Mouse (Mus musculus): ENCODE data around the gene E030018B13Rik. TPM values are rescaled to one million over a fixed set of nuclear protein-coding genes. Genes with fewer than 3 reads are reported as not detected.
A peak's percentile ranks its signal among the peaks of the same experiment; 100 is the strongest.

The E030018B13Rik gene
- total RNA-seq, 4 experiments from 2014 or later: 0.45 TPM; not detected in 3

DNA sequence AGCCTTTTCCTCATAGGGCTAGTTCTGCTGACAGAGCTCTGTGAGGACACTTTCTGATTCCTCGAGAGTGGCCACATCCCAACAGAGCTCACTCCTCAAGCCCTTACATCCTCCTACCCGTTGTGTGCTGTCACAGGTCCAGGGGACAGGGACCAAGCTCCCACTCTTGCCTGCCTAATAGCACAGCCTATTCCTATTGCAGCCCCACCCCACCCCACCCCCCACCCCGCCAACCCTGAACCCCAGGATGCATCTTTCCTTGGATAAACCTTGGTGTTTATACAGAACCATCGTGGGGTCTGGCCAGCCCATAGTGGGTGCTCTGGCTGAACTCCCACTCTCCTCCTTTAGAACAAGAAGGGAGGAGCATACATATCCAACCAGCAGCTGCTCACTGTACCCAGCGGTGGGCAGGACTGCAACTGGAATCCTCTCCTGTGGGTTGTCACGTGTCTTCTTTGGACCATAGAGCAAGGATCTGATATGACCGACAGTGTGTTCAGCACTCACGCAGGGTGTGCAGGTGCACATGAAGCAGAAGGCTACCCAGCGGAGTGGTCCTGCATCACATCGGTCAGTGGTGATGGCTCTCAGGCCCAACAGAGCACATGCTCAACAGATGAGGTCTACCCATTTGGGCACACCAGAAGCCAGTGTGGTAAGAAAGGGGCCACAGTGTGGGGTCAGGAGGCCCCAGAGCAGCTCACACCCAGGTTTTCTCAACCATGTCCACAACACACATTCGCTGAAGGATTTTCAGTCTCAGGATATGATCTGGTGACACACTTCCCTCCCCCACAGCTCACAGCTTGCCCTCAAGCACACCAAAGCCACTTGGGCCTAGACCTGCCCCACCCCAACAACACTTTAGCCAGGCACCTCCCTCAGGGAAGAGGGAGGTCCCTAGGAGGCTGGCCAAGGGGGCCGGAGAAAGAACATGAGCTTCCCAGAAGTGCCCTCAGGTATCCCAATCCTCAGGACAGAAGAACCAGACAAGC is 2.4 kb downstream of the E030018B13Rik start:
- DNase-seq: no peak

- DNase-seq: no peak
These were observed 5.4 kb downstream of the E030018B13Rik start for GRCm38 (mm10) chr7:63921909-63922562.

GRCm38 (mm10) chr7:63922571-63922970 is 5.9 kb downstream of the E030018B13Rik start:
- no peak for DNase-seq

DNA sequence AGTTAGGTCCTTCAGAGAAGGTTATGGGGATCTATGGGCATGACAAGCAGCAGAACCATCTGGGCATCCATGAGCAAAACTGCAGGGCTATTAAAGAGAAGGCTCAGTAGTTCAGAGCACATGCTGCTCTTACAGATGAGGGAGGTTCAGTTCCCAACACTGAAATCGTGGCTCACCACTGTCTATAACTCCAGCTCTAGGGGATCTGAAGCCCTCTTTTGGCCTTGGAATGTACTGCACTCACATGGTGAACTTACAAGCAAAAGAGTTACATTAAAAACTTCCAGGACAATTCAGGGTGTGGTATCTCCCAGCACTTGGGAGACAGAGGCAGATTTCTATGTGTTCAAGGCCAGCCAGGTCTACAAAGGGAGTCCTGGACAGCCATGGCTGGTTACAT is 6.3 kb downstream of the E030018B13Rik start:
- DNase-seq: no peak

DNA sequence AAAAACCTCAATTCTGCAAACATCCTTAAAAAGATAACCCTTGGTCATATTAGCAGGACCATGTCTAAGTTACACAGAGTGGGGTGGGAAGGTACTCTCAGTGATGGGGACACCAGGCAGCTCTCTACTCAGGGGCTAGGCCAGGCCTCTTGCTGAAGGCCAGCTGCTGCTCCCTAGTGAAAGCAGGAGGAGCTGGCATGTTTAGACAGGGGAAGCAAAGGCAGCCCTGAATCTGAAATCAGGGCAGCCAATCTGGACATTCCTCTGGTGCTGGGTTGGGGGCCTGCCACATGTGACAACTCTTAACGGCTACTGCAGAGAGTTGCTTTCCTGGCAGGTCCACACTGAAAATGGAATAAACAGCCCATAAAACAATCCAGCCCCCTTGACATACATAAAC is 7.5 kb downstream of the E030018B13Rik start:
- no peak for DNase-seq

GRCm38 (mm10) chr7:63924747-63925412 is 8.2 kb downstream of the E030018B13Rik start:
- peak; percentile 91 for DNase-seq

DNA sequence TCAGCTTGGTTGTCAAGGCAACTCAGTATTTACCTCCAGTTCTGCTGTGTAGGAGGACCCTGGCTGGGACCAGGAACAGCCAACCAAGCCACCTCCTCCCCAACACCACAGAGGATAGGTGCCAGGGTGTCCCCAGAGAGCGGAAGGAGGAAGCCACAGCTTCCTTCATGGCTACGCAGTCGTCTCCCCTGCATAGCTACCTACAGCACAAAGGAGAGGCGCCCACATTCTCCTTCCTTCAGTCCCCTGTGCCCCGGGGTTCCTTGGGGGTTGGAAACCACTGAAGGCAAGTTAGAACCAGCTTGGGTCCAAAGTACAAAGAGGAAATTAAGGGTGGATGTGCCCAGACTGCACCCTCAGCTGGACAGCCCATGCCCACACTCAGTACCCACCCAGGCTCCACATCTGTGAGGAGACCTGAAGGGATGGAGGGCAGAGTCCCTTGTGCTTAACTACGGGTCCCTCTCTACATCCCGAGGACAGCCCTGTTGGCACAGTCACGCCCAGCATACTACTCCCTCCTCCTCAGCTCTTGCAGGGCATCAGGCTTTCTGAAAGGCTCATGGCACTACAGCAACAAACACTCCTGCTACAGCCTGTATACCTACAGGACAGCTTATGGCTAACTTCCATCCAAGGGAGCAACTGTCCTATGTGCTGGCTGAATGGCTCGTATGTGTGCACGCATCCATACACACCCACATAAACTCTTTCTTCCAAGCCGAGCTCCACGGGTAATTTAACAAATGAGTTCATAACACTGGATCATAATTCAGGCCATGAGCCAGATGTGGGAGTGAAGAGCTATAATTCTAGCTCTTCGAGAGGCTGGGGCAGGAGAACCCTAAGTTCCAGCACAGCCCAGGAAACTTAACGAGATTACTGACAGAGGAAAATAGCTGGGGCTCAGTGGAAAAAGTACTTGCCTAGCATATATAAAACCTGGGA is 9.0 kb downstream of the E030018B13Rik start:
- peak; percentile 66 for DNase-seq

DNA sequence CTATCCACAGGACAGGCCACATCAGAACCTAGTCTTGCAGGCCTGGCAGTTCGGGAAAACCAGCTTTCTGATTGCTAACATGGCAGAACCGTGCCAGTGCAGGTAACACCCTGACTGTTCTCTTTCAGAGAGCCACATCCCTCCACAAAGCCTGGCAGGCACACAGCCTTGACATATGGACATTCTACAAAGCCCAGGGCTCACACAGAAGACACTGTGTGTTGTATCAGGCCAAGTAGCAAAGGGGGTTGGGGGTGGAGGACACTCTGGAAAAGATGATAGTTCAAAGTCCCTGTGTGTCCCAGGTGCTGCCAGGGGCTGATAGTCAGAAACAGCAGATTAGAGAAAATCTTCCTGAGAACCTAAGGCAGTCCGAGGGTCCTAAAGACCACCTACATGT is 9.8 kb downstream of the E030018B13Rik start:
- DNase-seq: no peak

DNA sequence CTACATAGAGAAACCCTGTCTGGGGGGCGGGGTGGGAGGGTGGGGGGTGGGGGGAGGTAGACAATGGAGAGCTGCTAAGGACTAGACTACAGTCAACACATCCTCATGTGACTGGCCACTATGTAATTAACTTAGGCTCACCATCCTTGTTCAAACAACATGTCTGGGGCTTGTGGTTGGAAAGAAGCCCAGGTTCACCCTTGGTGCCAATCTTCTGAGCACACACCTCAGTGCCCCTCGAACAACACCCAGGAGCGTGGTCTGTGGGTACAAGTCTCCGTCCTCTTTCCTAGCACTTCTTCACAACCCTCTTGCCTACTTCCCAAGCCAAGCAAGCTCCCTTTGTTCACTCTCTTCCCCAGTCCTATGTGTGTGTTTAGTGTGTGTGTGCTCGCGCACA is 10.5 kb downstream of the E030018B13Rik start:
- no peak for DNase-seq

DNA sequence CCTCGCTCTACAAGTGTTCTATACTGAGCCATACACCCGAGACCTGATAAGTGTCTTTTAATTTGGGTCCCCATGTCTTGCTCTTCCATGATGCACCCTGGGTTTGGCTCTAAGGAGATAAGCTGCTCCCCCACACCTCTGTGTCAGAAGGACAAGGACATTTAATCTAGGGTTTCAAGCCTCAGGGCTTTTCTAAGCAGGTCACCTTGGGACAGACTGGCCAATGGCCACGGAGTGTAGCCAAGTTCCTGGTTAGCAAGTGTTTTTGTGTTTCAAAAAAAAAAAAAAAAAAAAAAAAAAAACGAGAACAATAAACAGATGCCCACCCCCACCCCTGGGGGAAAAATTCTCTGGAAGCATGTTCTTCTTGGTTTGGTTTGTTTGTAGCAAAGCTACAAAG is 12.4 kb downstream of the E030018B13Rik start:
- DNase-seq: peak; percentile 60

DNA sequence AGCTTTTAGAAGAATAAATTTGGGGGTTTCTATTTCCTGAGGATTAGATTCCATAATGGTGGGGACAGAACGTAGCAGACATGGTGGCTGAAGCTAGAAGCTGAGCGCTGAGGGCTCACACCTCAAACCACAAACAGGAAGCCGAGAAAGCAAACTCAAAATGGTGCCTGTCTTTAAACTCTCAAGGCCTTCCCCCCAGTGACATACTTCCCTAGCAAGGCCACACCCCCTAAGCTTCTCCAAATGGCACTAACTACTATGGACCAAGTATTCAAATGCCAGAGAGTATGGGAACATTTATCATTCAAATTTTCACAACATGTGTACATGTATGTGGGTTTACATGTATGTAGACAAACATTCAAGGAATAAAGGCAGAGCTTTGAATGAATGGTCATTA is 13.5 kb downstream of the E030018B13Rik start:
- no peak for DNase-seq

- DNase-seq: no peak
These were observed 14.1 kb downstream of the E030018B13Rik start for GRCm38 (mm10) chr7:63930766-63931165.

- no peak for DNase-seq
These were observed 15.8 kb downstream of the E030018B13Rik start for GRCm38 (mm10) chr7:63932461-63932860.

DNA sequence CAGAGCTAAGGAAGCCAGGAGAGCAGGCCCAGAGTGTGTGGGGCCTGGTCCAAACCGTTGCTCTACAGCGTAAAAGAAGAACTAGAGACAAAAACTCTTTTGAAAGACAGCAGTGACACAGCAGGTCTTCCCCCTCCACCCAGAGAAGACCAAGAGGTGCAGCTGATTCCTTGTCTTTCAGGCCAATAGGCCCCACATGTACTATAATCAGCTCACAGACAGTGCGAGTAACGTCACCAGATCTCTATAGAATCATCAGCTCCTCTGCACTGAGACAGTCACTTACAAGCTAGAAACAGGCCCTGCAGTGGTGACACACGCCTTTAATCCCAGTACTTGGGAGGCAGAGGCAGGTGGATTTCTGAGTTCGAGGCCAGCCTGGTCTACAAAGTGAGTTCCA is 17.2 kb downstream of the E030018B13Rik start:
- DNase-seq: no peak

DNA sequence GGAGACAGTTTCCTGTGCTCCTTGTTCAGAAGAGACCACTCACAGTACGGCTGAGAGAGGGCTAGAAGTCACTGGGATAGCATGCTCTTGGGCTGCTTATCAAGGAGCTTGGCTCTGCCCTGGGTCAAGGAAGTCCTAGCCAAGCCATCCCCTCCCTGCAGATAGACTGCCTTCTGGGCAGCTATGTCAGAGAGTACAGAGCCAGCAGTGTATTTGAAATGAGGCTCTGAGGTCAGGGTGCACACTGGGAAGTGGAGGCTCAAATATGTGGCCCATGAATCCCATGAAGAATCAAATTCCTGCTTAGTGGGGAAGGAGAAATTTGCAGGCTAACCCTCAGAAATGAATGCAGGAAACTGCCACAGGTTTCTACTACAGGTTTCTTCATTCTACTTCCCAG is 17.9 kb downstream of the E030018B13Rik start:
- DNase-seq: no peak

DNA sequence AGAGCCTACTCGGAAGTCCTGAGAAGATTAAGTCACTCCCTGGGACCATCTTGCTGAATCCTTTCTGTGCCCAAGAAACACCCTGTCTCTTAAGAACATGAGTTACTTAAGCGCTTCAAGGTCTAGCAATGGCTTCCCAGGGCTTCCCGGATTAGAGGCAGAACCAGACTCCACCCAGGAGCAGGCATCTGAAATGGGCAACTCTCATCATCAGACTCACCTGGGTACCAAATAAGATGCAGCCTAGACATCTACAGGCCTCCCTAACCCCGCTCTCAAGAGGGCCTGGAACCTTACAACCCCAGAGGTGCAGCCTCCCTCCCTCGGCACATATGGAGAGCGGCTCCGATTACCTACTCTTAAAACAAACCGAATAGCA is 19.1 kb downstream of the E030018B13Rik start:
- no peak for DNase-seq

- DNase-seq: peak; percentile 86
These were observed 19.7 kb downstream of the E030018B13Rik start for GRCm38 (mm10) chr7:63936188-63936985.

GRCm38 (mm10) chr7:63936986-63937235 is 20.3 kb downstream of the E030018B13Rik start:
- no peak for DNase-seq

- DNase-seq: peak; percentile 89
These were observed 20.8 kb downstream of the E030018B13Rik start for GRCm38 (mm10) chr7:63937236-63938065.
